Mouse (Mus musculus) CH12.LX (cell line): ENCODE data around the gene Rps21. TPM values are rescaled to one million over a fixed set of nuclear protein-coding genes. Genes with fewer than 3 reads are reported as not detected.

ENCODE experiments used
- DNase-seq: peaks from one replicate; pipeline ENCODE4 v3.0.0-alpha.2; 2013; ENCODE audit errors: extremely low read depth
- H3K27ac ChIP-seq: 2 replicates; pipeline ENCODE4 v1.5.1; 2012; ENCODE audit warnings: low read depth, mild to moderate bottlenecking, control low read depth, moderate library complexity; ENCODE audit not compliant: insufficient read depth
- H3K27me3 ChIP-seq: replicated peaks from 2 replicates; pipeline ENCODE3; 2012; ENCODE audit warnings: inconsistent platforms
- H3K36me3 ChIP-seq, 2 experiments: replicated peaks in 1 of 2; 2 replicates each; pipeline versions ENCODE3 to v1.6.1; 2012; ENCODE audit warnings: inconsistent platforms in 1 of 2, low read length in 1 of 2, mild to moderate bottlenecking in 1 of 2, mixed read lengths in 1 of 2, moderate library complexity in 1 of 2; ENCODE audit not compliant: control insufficient read depth in 1 of 2, insufficient read depth in 1 of 2
- H3K4me1 ChIP-seq, 2 experiments: 2 replicates each; pipeline ENCODE4 v1.6.1; 2012; ENCODE audit warnings: inconsistent platforms in 1 of 2, moderate library complexity in 1 of 2; ENCODE audit not compliant: insufficient read depth in 2 of 2, control insufficient read depth in 1 of 2
- H3K4me2 ChIP-seq: 2 replicates; pipeline ENCODE4 v1.6.1; 2012; ENCODE audit warnings: low read depth, mild to moderate bottlenecking, control low read depth; ENCODE audit not compliant: poor library complexity, insufficient read depth, severe bottlenecking
- H3K4me3 ChIP-seq, 3 experiments: fragments of 150-350 bp in 1 of 3; sonication (generic) in 1 of 3; replicated peaks in 1 of 3; 2 replicates each; pipeline versions ENCODE3 to v1.5.1; 2011 to 2012; ENCODE audit warnings: low read depth in 2 of 3, low read length in 2 of 3, mild to moderate bottlenecking in 2 of 3, moderate library complexity in 2 of 3, control low read depth in 1 of 3, improper control_type of control experiment in 1 of 3, inconsistent platforms in 1 of 3, mixed read lengths in 1 of 3; ENCODE audit not compliant: poor library complexity in 1 of 3
- H3K79me2 ChIP-seq: replicated peaks from 2 replicates; pipeline ENCODE4 v1.6.1; 2012; ENCODE audit warnings: mild to moderate bottlenecking, moderate library complexity; ENCODE audit not compliant: control insufficient read depth, poor library complexity, insufficient read depth, severe bottlenecking; ENCODE audit errors: extremely low read depth
- H3K9ac ChIP-seq: 2 replicates; pipeline ENCODE4 v1.6.1; 2012; ENCODE audit warnings: low read depth, mild to moderate bottlenecking, control low read depth, moderate library complexity; ENCODE audit not compliant: insufficient read depth
- H3K9me3 ChIP-seq: replicated peaks from 2 replicates; pipeline ENCODE3; 2012; ENCODE audit warnings: low read length, inconsistent platforms, mixed read lengths
- CHD1 ChIP-seq: IDR thresholded peaks from 2 replicates; pipeline ENCODE4 v1.6.1; 2012; ENCODE audit warnings: low read depth, low read length, improper control_type of control experiment, inconsistent platforms
- CTCF ChIP-seq, 2 experiments: IDR thresholded peaks in 1 of 2; conservative IDR thresholded peaks in 1 of 2; 2 replicates each; pipeline ENCODE4 v1.5.1; 2011 to 2012; ENCODE audit warnings: low read depth in 2 of 2, low read length in 2 of 2, improper control_type of control experiment in 1 of 2, inconsistent platforms in 1 of 2, mild to moderate bottlenecking in 1 of 2, moderate library complexity in 1 of 2
- ELF1 ChIP-seq: IDR thresholded peaks from 2 replicates; pipeline ENCODE4 v1.6.1; 2014; ENCODE audit warnings: low read depth, mild to moderate bottlenecking, inconsistent platforms, low read length, improper control_type of control experiment
- GABPA ChIP-seq: IDR thresholded peaks from 2 replicates; pipeline ENCODE4 v1.6.1; 2012; ENCODE audit warnings: low read depth, low read length, improper control_type of control experiment, inconsistent platforms; ENCODE audit not compliant: insufficient replicate concordance
- IRF4 ChIP-seq: IDR thresholded peaks from 2 replicates; pipeline ENCODE4 v1.6.1; 2014; ENCODE audit warnings: low read depth, mild to moderate bottlenecking, inconsistent platforms, low read length, improper control_type of control experiment
- JUN ChIP-seq: IDR thresholded peaks from 2 replicates; pipeline ENCODE4 v1.6.1; 2011; ENCODE audit warnings: low read depth, mild to moderate bottlenecking, low read length, improper control_type of control experiment, moderate library complexity; ENCODE audit not compliant: insufficient read depth
- MAZ ChIP-seq: IDR thresholded peaks from 2 replicates; pipeline ENCODE4 v1.6.1; 2012; ENCODE audit warnings: low read depth, mild to moderate bottlenecking, inconsistent platforms, low read length, improper control_type of control experiment, moderate library complexity
- MEF2A ChIP-seq: IDR thresholded peaks from 2 replicates; pipeline ENCODE4 v1.6.1; 2014; ENCODE audit warnings: low read depth, mild to moderate bottlenecking, inconsistent platforms, low read length, improper control_type of control experiment, borderline replicate concordance
- NELFE ChIP-seq: IDR thresholded peaks from 2 replicates; pipeline ENCODE4 v1.6.1; 2011; ENCODE audit warnings: low read depth, low read length, improper control_type of control experiment
- UBTF ChIP-seq: IDR thresholded peaks from 2 replicates; pipeline ENCODE4 v1.6.1; 2012; ENCODE audit warnings: low read depth, mild to moderate bottlenecking, inconsistent platforms, low read length, improper control_type of control experiment, moderate library complexity
- ZC3H11A ChIP-seq: IDR thresholded peaks from 2 replicates; pipeline ENCODE4 v1.6.1; 2012; ENCODE audit warnings: low read depth, mild to moderate bottlenecking, inconsistent platforms, low read length, improper control_type of control experiment
- ZNF384 ChIP-seq: IDR thresholded peaks from 2 replicates; pipeline ENCODE4 v1.6.1; 2012; ENCODE audit warnings: low read depth, low read length, improper control_type of control experiment, inconsistent platforms
- dilution Hi-C: fragments of 300-500 bp; cut with MboI; formaldehyde crosslinking; loops from 2 replicates; pipeline ENCODE4 v1.14.3; 2020; ENCODE audit warnings: low sequenced_read_pairs; ENCODE audit not compliant: extremely low pct_unique_long_range_greater_than_20kb, extremely low pct_ligation_motif_present
- in situ Hi-C: fragments of 300-500 bp; cut with MboI; formaldehyde crosslinking; loops from 3 replicates; pipeline ENCODE4 v1.14.3; 2019; ENCODE audit warnings: low sequenced_read_pairs, low pct_ligation_motif_present, low pct_unique_long_range_greater_than_20kb, mixed read lengths
- polyA plus RNA-seq: library from polyadenylated mRNA; unstranded; fragments of >175 nt; gene quantifications from 2 replicates; pipeline ENCODE4 v1.2.1, GENCODE M21; 2012; ENCODE audit warnings: low read depth; ENCODE audit not compliant: insufficient read length
- total RNA-seq, 2 experiments: library from RNA; depleted of rRNA; stranded (reverse); fragments of 300-350 nt in 1 of 2; fragments of >200 nt in 1 of 2; gene quantifications; 2 replicates each; pipeline ENCODE4 v1.2.3; 2012 to 2014

The Rps21 gene
- total and polyA plus RNA-seq, 3 experiments, result 705 to 3,770 (median 1,686) TPM

GRCm38 (mm10) chr2:180271804-180272395, 14.7 kb downstream of the Rps21 start:
- no peak for DNase-seq
- Histone ChIP-seq H3K9ac (0 out of 2 replicates have a peak overlapping the region, but pooled peaks have one; percentile 85), H3K27me3 (peaks cover 28% of the 10 kb centered on the region), H3K79me2 (0 out of 2 replicates have a peak, but pooled peaks cover 6% of the 10 kb centered on the region), H3K36me3 (peaks cover 9 to 27% of the 10 kb centered on the region in 2 experiments), H3K4me2 (peak overlapping the region; percentile 26), H3K27ac (no peak overlapping the region), H3K4me3 (peak overlapping the region in 2 of 3 experiments; percentile 21 to 77), H3K4me1 (peaks cover 26 to 66% of the 10 kb centered on the region in 2 experiments), H3K9me3 (no peaks in the 10 kb centered on the region)
- TF ChIP-seq MEF2A, result no peak
- no peak for TF ChIP-seq IRF4
- TF ChIP-seq GABPA, result no peak
- no peak for TF ChIP-seq CTCF (conservative IDR thresholded peaks at IDR 0.05 in 1 of 2, IDR thresholded peaks at IDR 0.05 in 1 of 2; ENCODE audit: low read depth in 2 of 2, low read length in 2 of 2)
- no peak for TF ChIP-seq ELF1
- no peak for TF ChIP-seq JUN
- TF ChIP-seq ZNF384, result no peak
- TF ChIP-seq NELFE, result no peak
- TF ChIP-seq UBTF, result no peak
- no peak for TF ChIP-seq ZC3H11A
- no peak for TF ChIP-seq CHD1
- in situ Hi-C loops, result loop anchor here (5.0 to 10.0 kb wide), 2 partner anchors 70 to 303 kb away; no protein-coding TSS in a partner anchor
- dilution Hi-C loops, result no loop called here

GRCm38 (mm10) chr2:180272884-180273321, 15.7 kb downstream of the Rps21 start:
- H3K4me1 ChIP-seq, result peaks cover 26 to 60% of the 10 kb centered on the region in 2 experiments
- peaks cover 8 to 17% of the 10 kb centered on the region in 2 experiments for H3K36me3 ChIP-seq
- peaks cover 38% of the 10 kb centered on the region for H3K27me3 ChIP-seq
- TF ChIP-seq MAZ, result no peak
- TF ChIP-seq UBTF, result peak; percentile 74; the same call in 1 of the 2 replicates
- TF ChIP-seq, all 38 proteins: peak for 1
- Histone ChIP-seq H3K9me3 (no peaks in the 10 kb centered on the region), H3K79me2 (0 out of 2 replicates have a peak, but pooled peaks cover 6% of the 10 kb centered on the region), H3K27ac (no peak overlapping the region; the same call in 1 of the 2 replicates), H3K4me2 (peak overlapping the region; percentile 26), H3K9ac (peak overlapping the region; percentile 85), H3K4me3 (peak overlapping the region; percentile 73 to 81 (median 77))
- in situ Hi-C loops, result loop anchor here (5.0 to 10.0 kb wide), 2 partner anchors 69 to 302 kb away; no protein-coding TSS in a partner anchor
- dilution Hi-C loops, result no loop called here
- no peak for DNase-seq
